Mouse (Mus musculus) bone marrow, adult 2 months (tissue): ENCODE data around the gene AW822073.

Experiments used
- CTCF ChIP-seq: fragments of 200-500 bp; IDR thresholded peaks from 2 replicates; pipeline ENCODE4 v1.5.1; 2011; ENCODE audit warnings: low read length, control low read depth; ENCODE audit not compliant: control insufficient read depth, insufficient read depth
- POLR2A ChIP-seq: fragments of 200-500 bp; IDR thresholded peaks from 2 replicates; pipeline ENCODE4 v1.6.1; 2011; ENCODE audit warnings: low read depth, mild to moderate bottlenecking, control low read depth, low read length, borderline replicate concordance; ENCODE audit not compliant: control insufficient read depth

DNA sequence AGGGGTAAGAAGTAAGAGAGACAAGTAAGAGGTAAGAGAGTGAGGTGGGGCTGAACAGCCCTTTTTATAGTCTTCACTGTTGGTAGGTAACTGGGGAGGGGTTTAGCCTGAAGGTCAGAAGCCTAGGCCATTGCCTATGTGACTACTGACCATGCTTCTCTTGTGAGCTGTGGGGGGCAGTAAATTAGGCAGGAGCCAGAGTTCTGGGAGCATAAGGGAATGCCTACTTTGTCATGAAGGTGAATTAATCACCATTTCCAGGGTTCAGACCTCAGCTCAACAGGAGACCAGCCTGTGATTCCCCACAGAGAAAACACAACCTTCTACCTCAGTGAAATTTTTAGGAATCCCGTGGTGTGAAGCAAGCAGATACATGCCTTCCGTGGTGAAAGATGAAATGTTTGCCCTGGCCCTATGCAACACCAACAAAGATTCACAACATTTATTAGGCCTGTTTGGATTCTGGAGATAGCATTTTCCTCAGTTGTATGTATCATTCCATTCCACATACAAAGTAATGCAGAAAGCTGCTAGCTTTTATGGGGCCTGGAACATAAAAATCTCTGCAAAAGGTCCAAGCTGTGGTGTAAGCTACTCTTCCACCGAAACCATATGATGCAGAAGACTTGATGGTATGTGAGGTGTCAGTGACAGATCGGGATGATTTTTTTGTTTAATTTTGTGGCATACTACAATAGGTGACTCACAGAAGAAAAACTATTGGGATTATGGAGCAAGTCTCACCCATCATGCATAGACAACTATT is 17.9 kb downstream of the AW822073 start:
- TF ChIP-seq POLR2A = no peak
- no peak for TF ChIP-seq CTCF
